Mouse (Mus musculus) megakaryocyte, embryonic 14.5 days (primary cell): Measurements from ENCODE around the gene Chsy1.

Source experiments
- FLI1 ChIP-seq: IDR thresholded peaks from 2 replicates; pipeline ENCODE4 v1.6.1; 2012; ENCODE audit warnings: low read length, inconsistent platforms, mixed read lengths
- GATA1 ChIP-seq: IDR thresholded peaks from 3 replicates; pipeline ENCODE4 v1.6.1; 2012; ENCODE audit warnings: mixed read lengths, low read length, inconsistent platforms, borderline replicate concordance

GRCm38 (mm10) chr7:66199391-66199831 lies 90.1 kb downstream of the Chsy1 start:
- no peak for TF ChIP-seq GATA1
- no peak for TF ChIP-seq FLI1
